Mouse (Mus musculus) ovary, adult 18-20 months (tissue): ENCODE data around the gene Map4.
"Not testable (repeated sequence)": the region's sequence is repeated elsewhere in the genome, so short reads cannot be mapped to it uniquely, and the experiment has no call there.

Source experiments
- DNase-seq: peaks from one replicate; pipeline ENCODE4 v3.0.0; 2022; ENCODE audit warnings: low spot score, mixed read lengths

The Map4 gene

DNA sequence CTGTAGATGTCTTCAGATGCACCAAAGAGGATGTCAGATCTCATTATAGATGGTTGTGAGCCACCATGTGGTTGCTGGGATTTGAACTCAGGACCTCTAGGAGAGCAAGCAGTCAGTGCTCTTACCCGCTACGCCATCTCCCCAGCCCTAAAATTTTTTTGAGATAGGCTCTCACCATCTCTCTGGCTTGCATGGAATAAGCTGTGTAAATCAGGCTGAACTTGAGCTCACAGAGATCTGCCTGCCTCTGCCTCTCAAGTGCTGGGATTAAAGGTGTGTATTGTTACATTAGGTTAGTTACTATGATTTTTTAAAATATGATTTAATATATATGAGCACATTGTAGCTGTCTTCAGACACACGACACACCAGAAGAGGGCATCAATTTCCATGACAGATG lies 2.1 kb upstream of the Map4 start:
- DNase-seq, result no peak

DNA sequence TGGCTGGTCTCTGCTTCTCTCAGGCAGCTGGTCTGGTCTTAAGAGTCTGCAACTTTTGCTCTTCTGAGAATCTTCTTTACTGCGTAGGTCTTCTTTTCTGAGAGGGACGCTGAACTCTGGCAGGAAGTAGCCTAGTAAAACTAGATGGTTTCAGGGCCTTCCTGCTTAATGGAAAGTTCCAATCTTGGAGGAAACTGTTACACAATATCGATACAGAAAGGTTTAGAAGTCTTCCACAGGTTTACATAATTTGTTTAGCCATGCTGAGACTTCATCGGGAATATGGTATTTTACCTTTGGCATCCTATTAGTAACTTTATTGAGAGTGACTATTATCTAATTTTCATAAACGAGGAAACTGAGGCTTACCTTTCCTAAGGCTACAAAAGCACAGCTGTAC lies 1.2 kb upstream of the Map4 start:
- DNase-seq, result no peak

DNA sequence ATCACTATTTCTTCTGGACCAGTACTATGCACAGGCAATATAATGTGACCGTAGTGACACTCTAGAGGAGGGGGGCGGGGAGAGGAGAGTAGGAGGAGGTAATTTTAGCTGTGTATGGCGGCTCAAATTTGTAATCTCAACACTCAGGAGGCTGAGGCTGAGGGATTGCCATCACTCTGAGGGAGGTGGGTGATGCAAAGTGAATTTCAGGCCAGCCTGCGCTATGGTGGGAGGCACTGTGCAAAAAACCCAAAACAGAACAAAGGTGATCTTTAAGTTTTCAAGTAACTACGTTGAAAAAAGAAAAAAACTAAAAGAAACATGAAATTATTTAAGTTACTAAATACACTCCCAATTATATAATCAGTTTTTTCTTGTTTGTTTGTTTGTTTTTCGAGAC lies 508 bp upstream of the Map4 start:
- no peak for DNase-seq

DNA sequence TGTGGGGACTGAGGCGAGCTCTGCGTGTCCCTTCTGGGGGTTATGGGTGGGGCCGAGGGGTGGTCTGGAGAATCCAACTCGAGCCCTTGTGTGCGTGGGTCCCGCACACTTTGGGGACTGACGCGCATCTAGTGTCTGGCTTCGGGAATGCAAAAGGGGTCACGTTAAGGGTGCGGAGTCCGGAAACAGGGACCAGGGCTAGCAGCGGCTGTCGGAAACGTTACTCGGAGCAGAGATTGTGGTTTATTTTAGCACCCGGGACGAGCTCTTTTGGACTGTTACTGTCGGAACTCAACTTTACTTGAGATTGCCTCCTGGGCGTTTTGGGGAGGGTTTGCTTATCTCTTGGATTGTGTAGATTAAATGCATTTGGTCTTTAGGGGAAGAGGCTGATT lies 1.1 kb downstream of the Map4 start:
- no peak for DNase-seq

DNA sequence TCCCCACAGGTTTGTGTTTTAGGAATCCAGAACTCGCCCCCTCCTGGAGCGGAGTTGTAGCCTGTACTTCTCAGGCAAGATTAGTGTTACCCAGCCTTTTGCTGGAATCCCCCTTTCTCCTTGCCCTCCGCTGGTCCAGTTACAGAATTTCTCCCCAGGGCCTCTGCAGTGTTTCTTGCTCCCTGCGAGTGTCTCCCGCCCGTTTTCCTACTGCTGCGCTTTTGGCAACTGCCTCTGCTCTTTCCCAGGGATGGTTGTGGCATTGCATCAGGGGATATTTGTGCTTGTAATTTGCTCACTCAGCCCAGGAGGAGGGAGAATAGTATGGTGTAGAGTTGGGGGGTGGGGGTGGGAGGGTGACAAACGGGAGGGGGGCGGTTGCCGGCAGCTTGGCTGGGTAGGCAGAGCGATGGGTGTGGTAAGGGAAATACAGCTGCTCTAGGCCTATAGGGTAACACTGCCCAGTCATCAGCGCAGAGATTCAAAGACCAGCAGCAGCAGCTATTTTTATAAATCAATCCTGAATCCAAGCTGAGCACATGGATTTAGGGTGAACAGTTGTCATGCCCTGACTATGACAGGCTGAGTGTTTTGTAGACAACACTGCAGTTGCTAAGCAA lies 1.6 kb downstream of the Map4 start:
- peak; percentile 19 for DNase-seq

DNA sequence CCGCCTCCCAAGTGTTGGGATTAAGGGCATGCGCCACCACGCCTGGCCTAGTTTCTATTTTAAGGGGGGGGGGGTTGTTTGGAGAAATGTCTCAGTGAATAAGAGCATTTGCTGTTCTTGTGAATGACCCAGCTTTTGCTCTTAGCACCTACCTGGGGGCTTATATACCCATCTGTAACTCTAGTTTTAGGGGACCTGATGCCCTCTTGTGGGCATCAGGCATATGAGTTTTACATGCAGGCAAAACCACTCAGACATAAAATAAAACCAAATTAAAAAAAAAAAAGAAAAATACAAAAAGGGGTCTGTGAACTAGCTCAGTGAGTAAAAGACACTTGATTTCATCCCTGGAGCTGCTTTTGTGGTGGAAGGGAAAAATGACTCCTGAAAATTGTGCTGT lies 8.1 kb downstream of the Map4 start:
- no peak for DNase-seq

DNA sequence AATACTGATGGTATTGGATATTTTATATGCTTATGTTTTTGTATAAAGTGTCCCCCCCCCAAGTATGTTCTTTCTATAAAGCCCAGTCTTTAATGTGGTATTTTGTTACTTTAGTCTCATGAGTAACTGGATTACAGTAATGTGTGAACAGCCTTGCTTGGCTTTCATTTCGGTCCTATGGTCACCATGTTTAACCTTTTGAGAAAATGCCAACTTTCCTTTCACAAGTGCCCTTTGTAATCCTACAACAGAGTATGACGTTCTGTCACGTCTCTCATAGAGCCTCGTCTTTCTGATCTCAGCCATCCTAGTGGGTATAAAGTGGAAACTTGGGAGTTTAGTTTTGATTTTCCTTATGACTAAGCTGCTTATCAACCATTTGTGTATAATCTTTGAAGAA lies 11.5 kb downstream of the Map4 start:
- DNase-seq, result no peak

DNA sequence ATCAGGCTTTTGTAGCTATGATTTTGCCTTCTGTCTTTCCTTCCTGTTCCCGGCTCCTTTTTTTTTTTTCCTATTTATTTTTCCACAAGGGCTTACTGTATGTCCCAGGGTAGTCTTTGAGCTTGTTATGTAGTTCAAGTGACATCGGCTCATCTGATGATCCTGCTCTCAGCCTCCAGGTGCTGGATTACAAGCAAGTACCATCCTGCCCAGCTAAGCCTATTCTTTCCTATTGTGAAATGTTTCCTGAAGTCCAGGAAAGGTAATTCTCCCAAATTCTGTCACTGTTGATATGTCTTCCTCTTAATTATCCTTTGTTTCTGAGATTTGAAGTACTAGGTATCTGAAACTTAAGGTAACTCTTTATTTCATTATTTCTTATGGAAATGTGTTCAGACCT lies 13.5 kb downstream of the Map4 start:
- DNase-seq, result no peak

DNA sequence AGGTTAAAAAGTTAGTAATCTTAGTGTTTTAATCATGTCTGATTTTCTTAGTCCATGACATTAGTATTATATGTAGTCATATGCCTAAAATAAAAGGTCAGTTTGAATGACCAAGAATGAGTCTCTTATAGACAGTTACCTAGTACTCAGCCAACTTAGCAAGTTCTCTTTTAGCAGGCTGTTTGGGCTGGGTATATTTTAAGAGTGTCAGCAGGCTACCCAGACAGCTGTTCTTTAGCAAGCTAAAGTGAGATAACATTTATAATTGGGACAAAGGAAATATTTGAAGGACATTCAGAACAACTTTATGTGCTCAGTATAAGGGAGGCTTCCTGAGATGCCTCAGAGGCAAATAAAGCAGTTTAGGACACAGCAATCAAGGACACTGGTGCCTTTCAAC lies 17.3 kb downstream of the Map4 start:
- no peak for DNase-seq

DNA sequence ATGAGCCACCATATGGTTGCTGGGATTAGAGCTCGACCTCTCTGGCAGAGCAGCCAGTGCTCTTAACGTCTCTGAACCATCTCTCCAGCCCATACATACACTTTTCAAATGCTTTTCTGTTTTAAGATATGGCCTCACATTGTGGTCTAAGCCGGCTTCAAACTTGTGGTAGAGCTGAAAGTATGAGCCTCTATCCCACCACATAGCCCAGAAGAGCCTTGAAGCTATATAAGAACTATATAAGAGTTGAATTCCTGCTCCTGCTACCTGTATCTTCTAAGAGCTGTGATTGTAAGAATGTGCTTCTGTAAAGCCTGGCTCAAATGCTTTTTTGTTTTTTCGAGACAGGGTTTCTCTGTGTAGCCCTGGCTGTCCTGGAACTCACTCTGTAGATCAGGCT lies 18.5 kb downstream of the Map4 start:
- DNase-seq, result no peak

DNA sequence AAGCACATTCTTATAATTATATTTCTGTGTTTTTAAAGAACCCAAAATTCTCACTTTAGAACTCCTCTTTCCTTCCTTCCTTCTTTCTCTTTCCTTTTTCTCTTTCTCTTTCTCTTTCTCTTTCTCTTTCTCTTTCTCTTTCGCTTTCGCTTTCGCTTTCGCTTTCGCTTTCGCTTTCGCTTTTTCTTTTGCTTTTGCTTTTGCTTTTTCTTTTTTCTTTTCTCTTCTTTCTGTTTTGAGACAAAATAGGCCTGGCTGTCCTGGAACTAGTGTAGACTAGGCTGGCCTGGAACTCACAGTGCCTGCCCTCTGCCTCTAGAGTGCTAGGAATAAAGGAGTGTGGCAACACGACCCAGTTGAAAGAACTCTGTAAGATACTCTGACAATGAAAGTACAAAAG lies 22.3 kb downstream of the Map4 start:
- no peak for DNase-seq

DNA sequence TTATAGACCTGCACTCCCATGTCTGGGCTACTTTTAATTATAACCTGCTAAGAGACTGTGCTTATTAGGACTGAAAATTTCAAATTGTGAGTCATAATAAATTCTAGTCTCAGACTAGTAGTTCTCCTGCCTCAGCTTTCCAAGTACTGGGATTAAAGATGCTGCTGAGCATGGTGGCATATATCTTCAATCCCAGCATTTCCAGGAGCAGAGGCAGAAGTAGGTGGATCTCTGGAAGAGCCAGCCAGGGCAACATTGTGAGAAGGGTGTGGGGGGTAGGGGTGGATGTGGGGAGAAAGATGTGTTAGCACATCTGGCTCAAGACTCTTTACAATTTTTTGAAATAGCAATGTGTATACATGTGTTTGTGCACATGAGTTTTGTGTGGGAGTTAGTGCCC lies 23.4 kb downstream of the Map4 start:
- no peak for DNase-seq

DNA sequence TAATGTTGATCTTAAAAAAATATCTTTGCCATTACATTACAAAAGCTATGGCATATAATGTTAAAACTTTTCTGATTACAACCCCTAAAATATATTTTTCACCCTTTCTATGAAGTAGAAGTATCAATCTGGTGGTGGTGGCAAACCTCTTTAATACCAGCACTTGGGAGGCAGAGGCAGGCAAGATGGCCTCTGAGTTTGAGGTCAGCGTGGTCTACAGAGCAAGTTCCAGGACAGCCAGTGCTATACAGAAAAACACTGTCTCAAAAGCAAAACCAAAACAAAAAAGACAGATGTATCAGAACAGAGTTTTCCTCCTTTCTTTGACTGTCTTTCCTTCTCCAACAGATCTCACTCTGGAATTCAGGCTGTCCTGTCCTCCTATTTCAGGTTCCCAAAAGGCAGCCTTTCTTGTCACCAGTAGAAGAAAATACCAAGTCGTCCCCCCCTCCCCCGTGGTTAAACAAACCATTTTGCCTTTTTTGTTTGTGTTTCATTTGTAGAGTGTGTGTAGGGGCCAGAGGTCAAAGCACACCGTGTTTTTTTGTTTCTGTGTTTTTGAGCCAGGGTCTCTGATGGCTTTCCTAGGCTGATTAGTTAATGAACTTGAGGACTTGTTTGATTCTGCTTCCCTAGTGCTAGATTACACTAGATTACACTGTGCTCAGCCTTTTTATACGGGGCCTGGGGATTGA lies 28.3 kb downstream of the Map4 start:
- DNase-seq, result no peak

DNA sequence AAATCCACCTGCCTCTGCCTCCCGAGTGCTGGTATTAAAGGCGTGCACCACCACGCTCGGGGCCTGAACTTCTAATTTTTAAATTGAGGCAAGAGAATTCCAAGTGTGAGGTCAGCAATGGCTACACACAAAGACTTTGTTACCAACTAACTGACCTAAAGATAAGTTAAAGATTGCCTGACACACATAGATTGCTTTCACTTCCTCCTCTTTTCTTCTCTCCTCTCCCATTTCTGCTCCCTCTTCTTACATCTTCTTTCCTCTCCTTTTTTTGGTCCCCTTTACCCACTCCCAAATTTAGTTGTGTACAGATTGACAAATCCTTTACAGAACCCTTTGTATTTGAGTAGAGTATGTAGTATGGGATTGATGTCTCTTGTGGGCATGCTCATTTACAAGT lies 29.3 kb downstream of the Map4 start:
- no peak for DNase-seq

DNA sequence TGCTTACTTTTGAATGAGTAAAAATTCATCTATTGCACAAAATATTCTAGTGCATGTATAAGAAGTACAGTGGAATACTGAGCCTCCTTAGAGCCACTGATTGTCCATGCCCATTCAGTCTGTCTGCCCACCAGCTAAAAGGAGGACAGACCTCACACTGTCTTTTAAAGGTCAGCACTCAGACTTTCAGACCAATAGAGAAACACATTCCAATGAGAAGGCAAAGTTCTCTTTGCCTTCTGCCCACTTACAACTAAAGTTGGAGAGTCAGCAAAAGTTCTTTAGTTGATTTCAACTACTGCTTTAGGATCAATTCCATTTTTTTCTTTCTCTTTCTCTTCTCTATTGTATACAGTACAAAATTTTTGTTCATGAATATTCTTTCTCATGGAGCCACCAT lies 33.5 kb downstream of the Map4 start:
- DNase-seq, result no peak

DNA sequence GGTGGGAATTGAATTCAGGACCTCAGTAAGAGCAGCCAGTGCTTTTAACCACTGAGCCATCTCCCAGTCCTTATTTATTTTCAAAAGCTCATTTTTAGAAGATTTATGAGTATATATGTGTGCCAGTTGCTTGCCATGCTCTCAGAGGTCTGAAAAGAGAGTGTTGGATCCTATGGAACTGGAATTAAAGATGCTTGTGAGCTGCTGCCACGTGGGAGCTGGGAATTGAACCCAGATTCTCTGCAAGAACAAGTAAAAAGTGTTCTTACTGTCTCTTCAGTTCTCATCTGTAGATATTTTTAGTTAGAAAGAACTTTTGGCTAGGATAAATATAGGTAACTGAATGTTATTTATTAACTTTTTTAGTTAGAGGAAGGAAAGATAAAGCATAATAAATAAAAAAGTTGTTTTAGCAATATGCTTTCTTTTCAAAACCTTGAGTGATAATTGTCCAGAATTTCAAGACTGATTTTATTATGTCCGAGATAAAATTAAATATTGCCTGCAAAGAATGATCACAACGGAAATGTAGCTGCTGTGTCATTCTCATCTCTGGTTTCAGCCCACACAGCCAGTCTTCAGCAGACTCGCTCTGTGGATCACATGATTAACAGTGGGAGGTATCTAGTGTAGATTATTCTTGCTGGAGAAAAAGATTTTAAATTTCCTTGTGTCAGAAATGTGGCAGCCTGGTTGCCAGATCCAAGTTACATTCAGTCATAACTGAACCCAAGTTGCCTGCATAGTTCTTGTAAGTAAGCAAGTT lies 37.3 kb downstream of the Map4 start:
- no peak for DNase-seq

DNA sequence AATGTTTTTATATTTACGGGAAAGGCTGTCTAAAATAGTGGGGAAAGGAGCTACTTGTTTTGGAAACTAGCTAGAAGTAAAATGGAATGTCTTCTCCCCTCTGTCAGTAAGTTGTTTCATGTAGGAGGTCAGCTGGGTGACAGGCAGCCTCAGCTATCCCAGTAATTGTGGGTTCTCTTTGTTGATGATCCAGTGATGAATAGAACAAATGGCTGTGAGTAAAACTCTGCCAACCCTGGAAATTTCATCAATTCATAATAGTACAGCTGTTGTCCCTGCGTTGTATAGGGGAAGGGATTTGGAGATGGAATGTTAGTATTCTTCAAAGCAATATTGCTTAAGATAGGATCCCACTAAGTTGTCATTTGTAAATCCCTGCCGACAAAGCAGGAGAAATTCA lies 37.9 kb downstream of the Map4 start:
- no peak for DNase-seq

DNA sequence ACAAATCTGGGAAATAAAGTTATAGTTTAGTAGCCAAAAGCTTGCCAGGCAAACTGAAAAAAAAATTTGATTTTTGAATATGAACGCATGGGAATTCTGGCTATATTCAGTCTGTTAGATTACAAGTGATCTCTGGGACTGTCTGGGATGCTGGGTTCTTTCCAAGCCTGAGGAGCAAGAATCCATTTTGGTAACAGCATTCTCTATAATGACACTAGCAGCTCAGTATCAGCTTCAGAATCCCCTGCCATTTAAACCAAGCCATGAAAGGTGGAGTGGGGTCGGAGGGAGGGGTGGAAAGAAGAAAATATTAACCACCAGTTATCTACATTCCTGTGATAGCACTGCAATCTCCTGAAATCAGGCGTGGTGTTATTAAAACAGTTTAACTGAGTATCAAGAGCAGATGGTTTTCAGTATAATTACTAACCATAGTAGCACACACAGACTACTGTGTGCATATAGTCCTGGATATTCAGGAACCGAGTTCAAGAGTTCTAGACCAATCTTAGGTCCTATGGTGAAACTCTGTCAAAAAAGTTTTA lies 38.6 kb downstream of the Map4 start:
- DNase-seq, result no peak

DNA sequence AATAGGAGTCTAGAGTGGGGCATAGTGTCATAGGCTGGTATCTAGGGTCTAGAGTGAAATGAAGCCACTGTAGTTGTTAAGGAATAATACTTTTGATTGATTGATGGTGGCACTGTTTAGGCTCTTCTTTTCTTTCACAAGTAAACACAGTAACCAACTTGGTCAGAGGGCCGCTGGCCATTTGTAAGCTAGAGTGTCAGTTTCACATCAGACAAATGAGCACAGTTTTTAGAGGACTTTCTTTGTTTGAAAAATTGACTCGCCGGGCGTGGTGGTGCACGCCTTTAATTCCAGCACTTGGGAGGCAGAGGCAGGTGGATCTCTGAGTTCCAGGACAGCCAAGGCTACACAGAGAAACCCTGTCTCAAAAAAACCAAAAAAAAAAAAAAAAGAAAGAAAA lies 40.5 kb downstream of the Map4 start:
- DNase-seq, result not testable (repeated sequence)

DNA sequence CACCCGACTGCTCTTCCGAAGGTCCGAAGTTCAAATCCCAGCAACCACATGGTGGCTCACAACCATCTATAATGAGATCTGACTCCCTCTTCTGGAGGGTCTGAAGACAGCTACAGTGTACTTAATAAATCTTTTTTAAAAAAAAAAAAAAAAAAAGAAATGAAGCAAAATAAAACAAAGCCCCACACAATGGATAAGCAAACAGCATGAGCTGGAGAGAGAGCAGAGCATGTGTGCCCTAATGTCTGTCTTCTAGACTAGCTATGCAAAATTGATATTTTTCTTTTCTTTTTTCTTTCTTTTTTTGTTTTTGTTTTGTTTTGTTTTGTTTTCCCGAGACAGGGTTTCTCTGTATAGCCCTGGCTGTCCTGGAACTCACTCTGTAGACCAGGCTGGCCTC lies 49.0 kb downstream of the Map4 start:
- not testable (repeated sequence) for DNase-seq

DNA sequence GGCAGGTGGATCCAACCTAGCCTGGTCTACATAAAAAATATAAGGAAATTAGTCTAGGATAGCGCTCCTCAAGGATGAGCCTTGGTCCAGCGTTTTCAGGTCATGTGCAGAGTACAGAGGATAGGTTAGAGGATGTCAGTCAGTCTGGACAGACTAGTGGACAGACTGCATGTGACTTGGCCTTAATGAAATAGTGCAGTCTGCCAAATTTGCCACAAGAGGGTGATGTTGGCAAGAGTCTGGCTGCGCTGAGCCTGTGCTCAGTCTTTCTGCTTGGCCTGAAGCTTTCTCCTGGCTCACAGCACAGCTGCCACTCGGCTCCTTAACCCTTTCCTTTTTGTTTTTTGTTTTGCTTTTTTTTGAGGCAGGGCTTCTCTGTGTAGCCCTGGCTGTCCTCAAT lies 54.2 kb downstream of the Map4 start:
- DNase-seq, result peak; percentile 49

DNA sequence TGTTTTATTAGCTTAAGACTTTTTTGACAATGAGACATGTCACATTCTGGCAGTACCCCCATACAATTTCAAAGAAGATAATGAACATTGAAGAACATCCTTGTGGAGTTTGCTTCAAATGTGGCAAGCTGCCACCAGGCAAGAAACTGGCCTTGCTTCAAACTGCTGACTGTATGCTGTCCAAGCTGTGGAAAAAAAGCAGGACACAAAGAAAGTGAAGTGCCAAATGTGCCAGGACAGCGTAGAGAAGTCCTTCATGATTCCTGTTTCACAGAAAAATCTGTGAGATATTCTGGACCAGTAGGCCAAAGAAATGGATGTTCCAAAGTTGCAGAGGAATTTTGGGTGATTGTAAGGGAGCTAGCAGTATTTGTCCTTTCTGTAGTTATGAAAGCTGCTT lies 57.8 kb downstream of the Map4 start:
- peak; percentile 20 for DNase-seq

DNA sequence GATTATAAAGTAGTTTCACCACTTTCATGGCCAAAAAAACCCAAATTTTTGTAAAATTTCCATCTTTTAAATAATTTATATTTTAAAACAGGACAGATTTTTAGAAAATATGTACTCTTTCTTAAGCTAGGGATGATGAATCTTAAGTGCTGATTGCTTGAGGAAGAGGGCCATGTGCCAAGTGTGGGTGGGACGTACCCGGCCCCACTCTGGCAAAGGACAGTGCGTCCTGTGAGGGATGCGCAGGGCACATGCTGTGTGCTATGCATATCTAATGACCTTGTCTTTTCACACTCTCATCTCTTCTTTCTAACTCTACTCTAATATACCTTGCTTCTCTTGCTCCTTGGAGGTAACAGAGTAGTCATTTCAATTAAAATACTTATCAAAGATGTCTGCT lies 66.2 kb downstream of the Map4 start:
- no peak for DNase-seq
